ENCODE assay signal across 13 mouse cellular contexts in the genomic region with DNA sequence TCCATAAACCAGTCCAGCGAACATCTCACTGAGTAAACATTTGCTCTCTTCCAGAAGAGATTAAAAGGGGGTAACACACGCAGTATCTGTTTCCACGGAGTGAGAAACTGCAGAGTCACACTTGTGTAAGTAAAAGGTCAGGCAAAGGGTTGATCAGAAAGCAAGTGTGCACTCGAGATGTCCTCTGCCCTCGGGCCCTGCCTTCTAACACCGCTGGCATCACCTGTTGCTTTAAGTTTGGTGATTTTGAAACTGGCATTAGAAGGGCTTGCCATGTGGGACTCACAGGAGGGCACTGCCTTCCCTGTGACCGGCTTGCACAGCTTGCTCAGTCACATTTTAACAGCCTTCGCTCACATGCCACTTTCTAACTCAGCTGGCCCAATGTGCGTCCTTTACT. TPM values are rescaled to one million over a fixed set of nuclear protein-coding genes. Genes with fewer than 3 reads are reported as not detected.
DNase-seq lines count a peak whose midpoint lies in the region; ATAC-seq and TF ChIP-seq lines count a peak whose summit lies in the region.
"Had no signal": no experiment of that assay in that cellular context is flagged by ENCODE, and none has a peak within 500 bp of the region (broad histone marks: within the 10 kb centered on the region; RNA-seq: fewer than 3 reads in every experiment).

No protein-coding gene starts in this region.

- H3K9ac ChIP-seq in heart, embryonic 12.5 days: no peak overlapping the region
- peak overlapping the region; percentile 57 for H3K9ac ChIP-seq in intestine, embryonic 16.5 days (ENCODE audit: low read depth, low read length)
- H3K9ac ChIP-seq: hindbrain, embryonic 15.5 days; limb, embryonic 13.5 days had no signal

- DNase-seq in heart, adult 11 months: peak; percentile 81
- DNase-seq in kidney, postnatal 36 days: peak; percentile 61 to 76
- no peak for DNase-seq in ovary, postnatal 14 days (ENCODE audit: low spot score)
- DNase-seq in cerebellum, adult 2 months: no peak
- DNase-seq in ovary, adult 18-20 months (ENCODE audit: low spot score): no peak
- DNase-seq: cerebellum, adult 11 months; thymus, postnatal 25 days had no signal

- no peak overlapping the region for H3K4me3 ChIP-seq in heart, embryonic 12.5 days
- peak overlapping the region; percentile 17; the same call in 1 of the 2 replicates for H3K4me3 ChIP-seq in E14TG2a.4 (replicated peaks; ENCODE audit: low read length)
- H3K4me3 ChIP-seq in intestine, embryonic 16.5 days (ENCODE audit: low read length): peak overlapping the region; percentile 41
- H3K4me3 ChIP-seq in cerebellum, adult 2 months (replicated peaks; ENCODE audit: insufficient read depth, low read depth, low read length): no peak overlapping the region
- H3K4me3 ChIP-seq: hindbrain, embryonic 15.5 days; limb, embryonic 13.5 days; myocyte had no signal

- no peak for TF ChIP-seq POLR2A in cerebellum, adult 2 months (IDR thresholded peaks at IDR 0.05; ENCODE audit: borderline replicate concordance, insufficient read depth, low read length)

- H3K9me3 ChIP-seq in heart, embryonic 12.5 days (replicated peaks): no peaks in the 10 kb centered on the region
- H3K9me3 ChIP-seq in E14TG2a.4 (ENCODE audit: low read length): no peaks in the 10 kb centered on the region
- H3K9me3 ChIP-seq in intestine, embryonic 16.5 days (ENCODE audit: control insufficient read depth, low read length): no peaks in the 10 kb centered on the region
- H3K9me3 ChIP-seq: hindbrain, embryonic 15.5 days; limb, embryonic 13.5 days had no signal

- TF ChIP-seq CTCF in E14TG2a.4 (conservative IDR thresholded peaks at IDR 0.05; ENCODE audit: low read length): no peak
- no peak for TF ChIP-seq CTCF in cerebellum, adult 2 months (IDR thresholded peaks at IDR 0.05; ENCODE audit: borderline replicate concordance, insufficient read depth, low read depth, low read length)

- no peak for ATAC-seq in heart, embryonic 12.5 days (ENCODE audit: insufficient number of reproducible peaks, low FRiP score)
- peak; percentile 39 for ATAC-seq in intestine, embryonic 16.5 days

- H3K36me3 ChIP-seq in heart, embryonic 12.5 days: peaks cover 10% of the 10 kb centered on the region
- no peaks in the 10 kb centered on the region for H3K36me3 ChIP-seq in E14TG2a.4 (ENCODE audit: insufficient read depth, low read length)
- H3K36me3 ChIP-seq in intestine, embryonic 16.5 days (ENCODE audit: control insufficient read depth, insufficient read depth, low read length): no peaks in the 10 kb centered on the region
- H3K36me3 ChIP-seq: hindbrain, embryonic 15.5 days; limb, embryonic 13.5 days had no signal

- H3K27me3 ChIP-seq in heart, embryonic 12.5 days (replicated peaks): no peaks in the 10 kb centered on the region
- H3K27me3 ChIP-seq in E14TG2a.4 (ENCODE audit: insufficient read depth, low read length): no peaks in the 10 kb centered on the region
- H3K27me3 ChIP-seq in intestine, embryonic 16.5 days (replicated peaks; ENCODE audit: control insufficient read depth, insufficient read depth, low read length): no peaks in the 10 kb centered on the region
- no peaks in the 10 kb centered on the region for H3K27me3 ChIP-seq in cerebellum, adult 2 months (ENCODE audit: control insufficient read depth, insufficient read depth, low read length)
- H3K27me3 ChIP-seq: hindbrain, embryonic 15.5 days; limb, embryonic 13.5 days had no signal

- no peak overlapping the region for H3K4me2 ChIP-seq in heart, embryonic 12.5 days
- peak overlapping the region; percentile 49 for H3K4me2 ChIP-seq in intestine, embryonic 16.5 days (ENCODE audit: low read depth, low read length)
- H3K4me2 ChIP-seq: hindbrain, embryonic 15.5 days; limb, embryonic 13.5 days had no signal

- WGBS in heart, embryonic 12.5 days: 71% methylated on average over 9 of the region's 9 CpGs
- WGBS in intestine, embryonic 16.5 days: 43% methylated on average over 9 of the region's 9 CpGs
- 81% methylated on average over 9 of the region's 9 CpGs for WGBS in cerebellum, adult 2 months

- 0 out of 2 replicates have a peak, but pooled peaks cover 9% of the 10 kb centered on the region for H3K4me1 ChIP-seq in heart, embryonic 12.5 days (replicated peaks)
- H3K4me1 ChIP-seq in E14TG2a.4 (replicated peaks; ENCODE audit: low read depth, low read length): peaks cover 14% of the 10 kb centered on the region
- peaks cover 8% of the 10 kb centered on the region for H3K4me1 ChIP-seq in intestine, embryonic 16.5 days (ENCODE audit: control insufficient read depth, insufficient read depth, low read length)
- H3K4me1 ChIP-seq in cerebellum, adult 2 months (ENCODE audit: control insufficient read depth, insufficient read depth, low read length): no peaks in the 10 kb centered on the region
- H3K4me1 ChIP-seq: hindbrain, embryonic 15.5 days; limb, embryonic 13.5 days had no signal

- no peak overlapping the region for H3K27ac ChIP-seq in heart, embryonic 12.5 days (ENCODE audit: poor library complexity, severe bottlenecking)
- H3K27ac ChIP-seq in intestine, embryonic 16.5 days (ENCODE audit: low read length): peak overlapping the region; percentile 87
- H3K27ac ChIP-seq in cerebellum, adult 2 months (ENCODE audit: insufficient read depth, low read length): no peak overlapping the region
- H3K27ac ChIP-seq: hindbrain, embryonic 15.5 days; limb, embryonic 13.5 days had no signal

RNA-seq across cellular contexts. Expression of gene Entpd5, which starts 9.2 kb away (rescaled TPM):
- polyA plus RNA-seq in heart, embryonic 12.5 days (2016; fragmentation: Nextera tagmentation; extraction: Ambion mirVana): 32.6 and 33.5 TPM in 2 replicates
- 53.0 and 60.2 TPM in 2 replicates for polyA plus RNA-seq in intestine, embryonic 16.5 days (2015; fragmentation: Nextera tagmentation; extraction: Ambion mirVana)
- 26.2 and 29.0 TPM in 2 replicates for polyA plus RNA-seq in cerebellum, adult 2 months (2012; rRNA removed)

RNA-seq across cellular contexts. Expression of gene Bbof1, which starts 9.2 kb away (rescaled TPM):
- polyA plus RNA-seq in heart, embryonic 12.5 days (2016; fragmentation: Nextera tagmentation; extraction: Ambion mirVana): 1.4 and 1.5 TPM in 2 replicates
- polyA plus RNA-seq in intestine, embryonic 16.5 days (2015; fragmentation: Nextera tagmentation; extraction: Ambion mirVana): 0.56 and 0.84 TPM in 2 replicates
- 4.3 and 4.4 TPM in 2 replicates for polyA plus RNA-seq in cerebellum, adult 2 months (2012; rRNA removed)

RNA-seq across cellular contexts. Expression of gene Rnf113a2, which starts 17.3 kb away (rescaled TPM):
- polyA plus RNA-seq in heart, embryonic 12.5 days (2016; fragmentation: Nextera tagmentation; extraction: Ambion mirVana): 21.3 and 24.4 TPM in 2 replicates
- polyA plus RNA-seq in intestine, embryonic 16.5 days (2015; fragmentation: Nextera tagmentation; extraction: Ambion mirVana): 20.0 and 23.3 TPM in 2 replicates
- polyA plus RNA-seq in cerebellum, adult 2 months (2012; rRNA removed): 17.6 and 20.2 TPM in 2 replicates

RNA-seq across cellular contexts. Expression of gene Fam161b, which starts 38.0 kb away (rescaled TPM):
- 5.0 and 5.2 TPM in 2 replicates for polyA plus RNA-seq in heart, embryonic 12.5 days (2016; fragmentation: Nextera tagmentation; extraction: Ambion mirVana)
- 2.3 and 3.3 TPM in 2 replicates for polyA plus RNA-seq in intestine, embryonic 16.5 days (2015; fragmentation: Nextera tagmentation; extraction: Ambion mirVana)
- polyA plus RNA-seq in cerebellum, adult 2 months (2012; rRNA removed): 10.8 and 10.9 TPM in 2 replicates

RNA-seq across cellular contexts. Expression of gene Coq6, which starts 38.2 kb away (rescaled TPM):
- polyA plus RNA-seq in heart, embryonic 12.5 days (2016; fragmentation: Nextera tagmentation; extraction: Ambion mirVana): 59.2 and 61.6 TPM in 2 replicates
- polyA plus RNA-seq in intestine, embryonic 16.5 days (2015; fragmentation: Nextera tagmentation; extraction: Ambion mirVana): 51.2 and 53.8 TPM in 2 replicates
- 39.9 and 45.0 TPM in 2 replicates for polyA plus RNA-seq in cerebellum, adult 2 months (2012; rRNA removed)

Comparison
In these comparisons a context has a peak if more than half of its experiments do, and no peak if none do; other contexts are left out.
1. DNase-seq: peak in heart, adult 11 months (single experiment) and kidney, postnatal 36 days (2 of 2); none in ovary, postnatal 14 days (single experiment), cerebellum, adult 2 months (0 of 2) and ovary, adult 18-20 months (single experiment).
2. H3K4me3 ChIP-seq: peak in E14TG2a.4 (single experiment) and intestine, embryonic 16.5 days (single experiment); none in heart, embryonic 12.5 days (single experiment) and cerebellum, adult 2 months (single experiment).